Comparison of ENCODE assay signal across 8 mouse cellular contexts in genomic region chr6:125361467-125362291, GRCm38 (mm10). TPM values are rescaled to one million over a fixed set of nuclear protein-coding genes. Genes with fewer than 3 reads are reported as not detected.
A peak's percentile ranks its signal among the peaks of the same experiment; 100 is the strongest.
DNase-seq lines count a peak whose midpoint lies in the region; ATAC-seq and TF ChIP-seq lines count a peak whose summit lies in the region.

No protein-coding gene starts in this region.

- H3K4me3 ChIP-seq in liver, embryonic 14.5 days (ENCODE audit: insufficient read depth in 1 of 2, low read depth in 2 of 2, low read length in 2 of 2) = no peak overlapping the region
- H3K4me3 ChIP-seq in liver, embryonic 12.5 days = no peak overlapping the region
- H3K4me3 ChIP-seq in forebrain, embryonic 15.5 days = peak overlapping the region; percentile 30

- H3K4me1 ChIP-seq in liver, embryonic 14.5 days (replicated peaks; ENCODE audit: control insufficient read depth in 2 of 2, insufficient read depth in 2 of 2, low read length in 1 of 2) = peaks cover 0 to 3% of the 10 kb centered on the region in 2 experiments; a peak in 1 of 4 replicates
- H3K4me1 ChIP-seq in liver, embryonic 12.5 days = peaks cover 15% of the 10 kb centered on the region
- peaks cover 14% of the 10 kb centered on the region for H3K4me1 ChIP-seq in forebrain, embryonic 15.5 days

- WGBS in liver, embryonic 14.5 days (ENCODE audit: insufficient replicate concordance) = 73% methylated on average over 38 of the region's 38 CpGs
- WGBS in liver, embryonic 12.5 days (ENCODE audit: insufficient replicate concordance) = 67% methylated on average over 38 of the region's 38 CpGs
- 12% methylated on average over 38 of the region's 38 CpGs for WGBS in forebrain, embryonic 15.5 days

- H3K4me2 ChIP-seq in liver, embryonic 14.5 days (ENCODE audit: low read depth) = no peak overlapping the region
- H3K4me2 ChIP-seq in liver, embryonic 12.5 days = no peak overlapping the region
- peak overlapping the region; percentile 46 for H3K4me2 ChIP-seq in forebrain, embryonic 15.5 days (replicated peaks)

- TF ChIP-seq CTCF in liver, embryonic 14.5 days (IDR thresholded peaks at IDR 0.05; ENCODE audit: low read depth) = peak; percentile 29; the same call in 1 of the 2 replicates

- no peaks in the 10 kb centered on the region for H3K27me3 ChIP-seq in liver, embryonic 14.5 days (ENCODE audit: control insufficient read depth, insufficient read depth, low read length)
- peaks cover 13% of the 10 kb centered on the region; the same call in 1 of the 2 replicates for H3K27me3 ChIP-seq in liver, embryonic 12.5 days (replicated peaks)
- peaks cover 28% of the 10 kb centered on the region for H3K27me3 ChIP-seq in forebrain, embryonic 15.5 days

- no peak overlapping the region for H3K27ac ChIP-seq in liver, embryonic 14.5 days
- no peak overlapping the region for H3K27ac ChIP-seq in liver, embryonic 12.5 days
- no peak overlapping the region for H3K27ac ChIP-seq in forebrain, embryonic 15.5 days (replicated peaks)

- H3K9ac ChIP-seq in liver, embryonic 14.5 days (replicated peaks) = no peak overlapping the region
- H3K9ac ChIP-seq in liver, embryonic 12.5 days = no peak overlapping the region
- peak overlapping the region; percentile 35 for H3K9ac ChIP-seq in forebrain, embryonic 15.5 days (replicated peaks)

- H3K36me3 ChIP-seq in liver, embryonic 14.5 days (replicated peaks; ENCODE audit: control insufficient read depth, insufficient read depth, low read depth) = no peaks in the 10 kb centered on the region
- peaks cover 50% of the 10 kb centered on the region for H3K36me3 ChIP-seq in liver, embryonic 12.5 days
- H3K36me3 ChIP-seq in forebrain, embryonic 15.5 days = no peaks in the 10 kb centered on the region

- ATAC-seq in liver, embryonic 14.5 days (ENCODE audit: insufficient read depth) = no peak
- ATAC-seq in liver, embryonic 12.5 days = no peak
- ATAC-seq in forebrain, embryonic 15.5 days (replicated peaks) = peak; percentile 50

- no peak for DNase-seq in liver, embryonic 14.5 days (ENCODE audit: low read depth in 3 of 3, low spot score in 3 of 3)
- DNase-seq in ZHBTc4 (ENCODE audit: low read depth, low spot score) = peak; percentile 69
- DNase-seq in kidney, adult 8-10 months = peak; percentile 72 to 79
- peak; percentile 69 to 77 for DNase-seq in lung, postnatal 4 days
- no peak for DNase-seq in natural killer cell, adult 2 months (ENCODE audit: low spot score in 2 of 2)
- no peak for DNase-seq in ovary, postnatal 10 days (ENCODE audit: low spot score)

- no peak for TF ChIP-seq EP300 in liver, embryonic 14.5 days (IDR thresholded peaks at IDR 0.05; ENCODE audit: low read depth)

- H3K9me3 ChIP-seq in liver, embryonic 14.5 days (ENCODE audit: control insufficient read depth, low read length) = no peaks in the 10 kb centered on the region
- no peaks in the 10 kb centered on the region for H3K9me3 ChIP-seq in liver, embryonic 12.5 days (replicated peaks)
- H3K9me3 ChIP-seq in forebrain, embryonic 15.5 days = no peaks in the 10 kb centered on the region

RNA-seq across cellular contexts. Expression of gene Tnfrsf1a, which starts 12.5 kb away (rescaled TPM):
- polyA plus RNA-seq in liver, embryonic 14.5 days (2012; rRNA removed) = 15.4 and 16.8 TPM in 2 replicates
- 19.8 and 21.1 TPM in 2 replicates for polyA plus RNA-seq in liver, embryonic 14.5 days (2014; fragmentation: Nextera tagmentation; extraction: Ambion mirVana)
- 23.0 and 23.4 TPM in 2 replicates for polyA plus RNA-seq in liver, embryonic 12.5 days (2016; fragmentation: Nextera tagmentation; extraction: Ambion mirVana)
- 11.3 and 13.0 TPM in 2 replicates for polyA plus RNA-seq in forebrain, embryonic 15.5 days (2015; fragmentation: Nextera tagmentation; extraction: Ambion mirVana)

RNA-seq across cellular contexts. Expression of gene Plekhg6, which starts 18.9 kb away (rescaled TPM):
- polyA plus RNA-seq in liver, embryonic 14.5 days (2012; rRNA removed) = 0.39 and 0.48 TPM in 2 replicates
- polyA plus RNA-seq in liver, embryonic 14.5 days (2014; fragmentation: Nextera tagmentation; extraction: Ambion mirVana) = 0.38 and 0.47 TPM in 2 replicates
- 0.37 and 0.39 TPM in 2 replicates for polyA plus RNA-seq in liver, embryonic 12.5 days (2016; fragmentation: Nextera tagmentation; extraction: Ambion mirVana)
- polyA plus RNA-seq in forebrain, embryonic 15.5 days (2015; fragmentation: Nextera tagmentation; extraction: Ambion mirVana) = 0.06 and 0.10 TPM in 2 replicates

RNA-seq across cellular contexts. Expression of gene Scnn1a, which starts 41.2 kb away (rescaled TPM):
- polyA plus RNA-seq in liver, embryonic 14.5 days (2012; rRNA removed) = 0.34 and 0.40 TPM in 2 replicates
- 0.34 and 0.36 TPM in 2 replicates for polyA plus RNA-seq in liver, embryonic 14.5 days (2014; fragmentation: Nextera tagmentation; extraction: Ambion mirVana)
- polyA plus RNA-seq in liver, embryonic 12.5 days (2016; fragmentation: Nextera tagmentation; extraction: Ambion mirVana) = 0.23 and 0.50 TPM in 2 replicates
- 0.20 and 0.25 TPM in 2 replicates for polyA plus RNA-seq in forebrain, embryonic 15.5 days (2015; fragmentation: Nextera tagmentation; extraction: Ambion mirVana)

RNA-seq across cellular contexts. Expression of gene Ltbr, which starts 48.0 kb away (rescaled TPM):
- 12.3 and 12.5 TPM in 2 replicates for polyA plus RNA-seq in liver, embryonic 14.5 days (2012; rRNA removed)
- polyA plus RNA-seq in liver, embryonic 14.5 days (2014; fragmentation: Nextera tagmentation; extraction: Ambion mirVana) = 15.2 and 15.7 TPM in 2 replicates
- 19.2 and 22.9 TPM in 2 replicates for polyA plus RNA-seq in liver, embryonic 12.5 days (2016; fragmentation: Nextera tagmentation; extraction: Ambion mirVana)
- 10.8 and 11.5 TPM in 2 replicates for polyA plus RNA-seq in forebrain, embryonic 15.5 days (2015; fragmentation: Nextera tagmentation; extraction: Ambion mirVana)

Comparison
In these comparisons a context has a peak if more than half of its experiments do, and no peak if none do; other contexts are left out.
1. DNase-seq: peak in ZHBTc4 (single experiment), kidney, adult 8-10 months (2 of 2) and lung, postnatal 4 days (2 of 2); none in liver, embryonic 14.5 days (0 of 3), natural killer cell, adult 2 months (0 of 2) and ovary, postnatal 10 days (single experiment).